Mouse (Mus musculus) lung, adult 2 months (tissue): ENCODE data around the gene Olfr1463.

ENCODE experiments used
- CTCF ChIP-seq: fragments of 200-500 bp; IDR thresholded peaks from 2 replicates; pipeline ENCODE4 v1.5.1; 2011; ENCODE audit warnings: mild to moderate bottlenecking, low read length, control low read depth; ENCODE audit not compliant: insufficient read depth
- POLR2A ChIP-seq: fragments of 200-500 bp; IDR thresholded peaks from 2 replicates; pipeline ENCODE4 v1.6.1; 2011; ENCODE audit warnings: low read depth, mild to moderate bottlenecking, control low read depth, low read length, borderline replicate concordance; ENCODE audit errors: extremely low read depth

DNA sequence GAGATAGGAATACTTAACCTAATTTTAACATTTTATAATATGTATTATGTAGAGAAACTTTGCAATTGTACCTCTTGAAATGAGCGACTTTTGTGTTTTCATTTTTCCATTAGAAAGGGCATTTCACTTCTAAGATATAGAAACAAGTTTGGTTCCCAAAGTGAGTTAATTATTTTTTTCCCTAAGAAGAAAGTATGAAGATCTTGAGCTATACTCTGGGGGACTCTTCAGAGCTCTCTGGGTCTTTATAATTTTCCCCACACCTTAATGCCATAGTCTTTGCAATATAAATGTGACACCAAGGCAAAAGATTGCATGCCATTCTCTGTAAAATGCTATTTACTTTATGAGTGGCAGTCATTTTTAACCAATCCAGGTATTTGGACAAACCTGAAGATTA lies 45.7 kb upstream of the Olfr1463 start, which contains the start of gene Olfr1462:
- TF ChIP-seq CTCF, result no peak
- TF ChIP-seq POLR2A, result no peak
